Mouse (Mus musculus) spleen, postnatal 4 days (tissue): ENCODE data around the gene Svs3a.
"Not testable (repeated sequence)": the region's sequence is repeated elsewhere in the genome, so short reads cannot be mapped to it uniquely, and the experiment has no call there.

Experiments used
- DNase-seq, 2 experiments: peaks; one replicate each; pipeline ENCODE4 v3.0.0; 2022; ENCODE audit warnings: low spot score in 2 of 2

Gene Svs3a

DNA sequence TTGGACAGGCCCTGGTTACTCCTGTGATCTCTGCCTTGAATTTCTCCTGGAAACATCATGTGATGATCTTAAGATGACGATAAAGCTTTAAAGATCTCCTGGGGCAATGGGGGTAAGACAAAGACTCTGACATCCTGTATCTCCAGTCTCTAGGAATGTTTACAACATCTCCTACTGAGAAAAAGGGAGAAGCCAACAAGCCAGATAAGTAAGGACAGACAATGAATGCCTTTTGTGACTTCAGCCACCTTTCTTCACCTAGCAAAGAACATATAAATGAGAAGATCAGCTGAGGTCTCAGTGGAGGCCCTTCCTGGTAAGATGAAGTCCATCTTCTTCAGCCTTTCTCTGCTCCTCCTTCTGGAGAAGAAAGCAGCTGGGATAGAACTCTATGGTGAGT, at the start of gene Svs3a:
TSS of gene Svs3a (plus strand) at position 301 of the 400 bp plus-strand sequence.
- not testable (repeated sequence) for DNase-seq

DNA sequence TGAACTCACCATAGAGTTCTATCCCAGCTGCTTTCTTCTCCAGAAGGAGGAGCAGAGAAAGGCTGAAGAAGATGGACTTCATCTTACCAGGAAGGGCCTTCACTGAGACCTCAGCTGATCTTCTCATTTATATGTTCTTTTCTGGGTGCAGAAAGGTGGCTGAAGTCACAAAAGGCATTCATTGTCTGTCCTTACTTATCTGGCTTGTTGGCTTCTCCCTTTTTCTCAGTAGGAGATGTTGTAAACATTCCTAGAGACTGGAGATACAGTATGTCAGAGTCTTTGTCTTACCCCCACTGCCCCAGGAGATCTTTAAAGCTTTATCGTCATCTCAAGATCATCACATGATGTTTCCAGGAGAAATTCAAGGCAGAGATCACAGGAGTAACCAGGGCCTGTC, 32.5 kb upstream of the Svs3a start, which contains the start of gene Svs3b:
TSS of gene Svs3b (minus strand) at position 101 of the 400 bp plus-strand sequence.
- not testable (repeated sequence) for DNase-seq

DNA sequence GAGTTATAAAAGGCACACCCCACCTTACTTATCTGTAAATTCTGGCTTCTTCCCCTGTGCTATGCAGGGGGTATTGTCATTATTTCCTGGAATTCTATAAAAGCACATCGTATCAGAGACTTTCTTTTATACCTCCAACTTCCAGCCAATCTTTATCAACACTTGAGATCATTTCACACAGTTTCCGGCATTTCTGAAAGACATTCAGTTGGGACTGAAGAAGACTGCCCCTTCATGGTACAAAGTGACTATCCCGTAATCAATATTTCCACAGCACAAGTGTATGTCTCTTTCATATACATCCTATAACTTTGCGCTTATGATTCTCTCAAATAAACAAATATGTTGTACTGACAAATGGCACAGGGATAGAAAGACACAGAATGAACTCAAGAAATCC, 10.7 kb upstream of the Svs3a start, which contains the start of gene Svs4:
TSS of gene Svs4 (minus strand) at position 101 of the 400 bp plus-strand sequence.
- no peak for DNase-seq

DNA sequence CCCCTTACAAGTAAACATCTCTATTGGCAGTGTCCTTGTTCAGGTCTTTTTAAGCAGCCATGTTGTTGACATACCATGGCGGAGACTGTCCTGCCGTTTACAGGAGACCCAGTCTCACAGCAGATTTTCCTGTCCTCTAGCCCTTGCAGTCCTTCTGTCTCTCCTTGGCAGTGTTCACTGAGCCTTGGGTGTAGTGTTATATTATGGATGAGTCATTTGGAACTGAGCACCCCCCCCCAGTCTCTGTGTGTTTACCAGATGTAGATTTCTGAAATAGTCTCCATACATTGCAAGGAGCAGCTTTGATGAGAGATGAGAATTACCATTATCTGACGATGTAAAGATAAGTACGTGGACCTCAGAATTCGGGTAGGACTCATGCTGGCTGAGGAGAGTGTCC, 23.5 kb downstream of the Svs3a start:
- DNase-seq: no peak

DNA sequence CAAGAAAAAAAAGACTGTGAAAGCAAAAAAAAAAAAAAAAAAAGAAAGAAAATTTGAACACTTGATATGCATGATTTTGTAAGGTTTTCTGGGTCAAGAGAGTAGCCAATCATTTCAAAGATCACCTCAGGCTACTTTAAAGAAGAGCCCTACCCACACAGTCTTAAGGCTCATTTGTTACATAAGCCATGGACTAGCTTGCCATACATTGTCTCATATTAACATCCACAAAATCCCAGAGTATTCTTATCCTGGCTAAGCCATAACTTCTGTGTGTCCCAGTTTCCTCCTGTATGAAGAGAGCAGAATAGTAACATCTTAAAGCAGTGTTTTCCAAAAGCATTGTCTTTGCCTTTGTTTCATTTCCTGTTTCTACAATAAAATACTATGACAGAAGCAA, 26.4 kb downstream of the Svs3a start:
- not testable (repeated sequence) for DNase-seq

DNA sequence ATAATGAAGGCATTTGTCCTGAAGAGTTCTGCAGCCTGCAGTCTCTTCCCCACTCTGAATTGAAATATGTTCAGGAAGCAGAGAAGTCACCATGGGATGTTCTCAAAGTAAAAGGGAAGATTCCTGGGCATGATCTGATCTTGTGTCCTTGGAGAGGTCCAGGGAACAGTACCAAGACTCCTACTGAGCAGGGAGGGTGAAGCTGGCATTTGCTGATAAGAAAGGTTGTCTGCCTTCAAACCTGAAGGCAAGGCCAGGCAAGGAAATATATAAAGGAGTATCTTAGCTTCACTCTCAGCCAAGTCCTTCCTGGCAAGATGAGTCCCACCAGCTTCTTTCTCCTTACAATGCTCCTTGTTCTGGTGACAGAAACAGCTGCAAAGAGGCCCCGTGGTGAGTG, 27.4 kb downstream of the Svs3a start, which contains the start of gene Svs6:
TSS of gene Svs6 (plus strand) at position 301 of the 400 bp plus-strand sequence.
- DNase-seq: not testable (repeated sequence)

DNA sequence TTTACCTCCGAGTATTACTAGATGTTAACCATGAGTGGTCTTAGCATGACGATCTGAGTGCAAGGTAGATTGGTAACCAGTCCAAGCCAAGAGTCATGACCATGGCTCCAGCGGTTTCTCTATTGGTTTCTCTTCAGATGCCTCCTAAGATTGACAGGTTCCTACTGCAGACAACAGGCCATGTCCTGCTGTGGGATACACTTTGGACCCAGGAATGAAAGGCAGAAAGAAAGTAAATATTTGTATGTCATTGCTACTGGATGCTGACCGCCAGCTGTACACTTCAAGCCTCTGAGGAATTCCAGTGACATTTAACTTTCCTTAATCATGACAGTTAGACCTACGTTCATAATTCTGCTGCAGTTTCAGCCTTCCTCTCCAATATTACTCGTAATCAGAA, 31.9 kb downstream of the Svs3a start:
- DNase-seq: no peak

DNA sequence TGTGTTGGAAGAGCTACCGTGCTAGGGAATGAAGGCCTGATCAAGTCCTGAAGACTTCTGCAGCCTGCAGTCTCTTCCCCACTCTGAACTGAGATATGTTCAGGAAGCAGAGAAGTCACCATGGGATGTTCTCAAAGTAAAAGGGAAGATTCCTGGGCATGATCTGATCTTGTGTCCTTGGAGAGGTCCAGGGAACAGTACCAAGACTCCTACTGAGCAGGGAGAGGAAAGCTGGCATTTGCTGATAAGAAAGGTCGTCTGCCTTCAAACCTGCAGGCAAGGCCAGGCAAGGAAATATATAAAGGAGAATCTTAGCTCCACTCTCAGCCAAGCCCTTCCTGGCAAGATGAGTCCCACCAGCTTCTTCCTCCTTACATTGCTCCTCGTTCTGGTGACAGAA, 43.4 kb downstream of the Svs3a start, which contains the start of gene Svs5:
TSS of gene Svs5 (plus strand) at position 301 of the 400 bp plus-strand sequence.
- not testable (repeated sequence) for DNase-seq
